Mouse (Mus musculus) lung, adult 18-20 months (tissue): Measurements from ENCODE around the gene Spaca9.

Source experiments
- DNase-seq, 2 experiments: peaks; one replicate each; pipeline ENCODE4 v3.0.0; 2022; ENCODE audit warnings: mixed read lengths in 2 of 2

The Spaca9 gene

GRCm38 (mm10) chr2:28699361-28700335, at the start of gene Spaca9, which contains the start of gene Ak8:
Gene Spaca9, minus strand, starts transcription at chr2:28699727.
Gene Ak8, plus strand, starts transcription at chr2:28700164.
- DNase-seq: peak; percentile 79 to 84

- DNase-seq: no peak
Measured at GRCm38 (mm10) chr2:28747705-28748104, 48.2 kb upstream of the Spaca9 start.

- peak; percentile 75 to 82 for DNase-seq
Measured at GRCm38 (mm10) chr2:28746682-28747332, 47.3 kb upstream of the Spaca9 start.

- DNase-seq: no peak
Measured at GRCm38 (mm10) chr2:28742701-28743100, 43.2 kb upstream of the Spaca9 start.

GRCm38 (mm10) chr2:28740159-28740558, 40.6 kb upstream of the Spaca9 start:
- no peak for DNase-seq

- no peak for DNase-seq
Measured at GRCm38 (mm10) chr2:28737112-28737511, 37.6 kb upstream of the Spaca9 start.

GRCm38 (mm10) chr2:28730676-28731075, 31.1 kb upstream of the Spaca9 start:
- no peak for DNase-seq

- no peak for DNase-seq
Measured at GRCm38 (mm10) chr2:28727786-28728404, 28.4 kb upstream of the Spaca9 start.

GRCm38 (mm10) chr2:28723912-28724311, 24.4 kb upstream of the Spaca9 start:
- no peak for DNase-seq

GRCm38 (mm10) chr2:28722419-28722818, 22.9 kb upstream of the Spaca9 start:
- DNase-seq: no peak

GRCm38 (mm10) chr2:28713036-28713435, 13.5 kb upstream of the Spaca9 start:
- no peak for DNase-seq

- no peak for DNase-seq
Measured at GRCm38 (mm10) chr2:28706787-28707186, 7.3 kb upstream of the Spaca9 start.

- DNase-seq: no peak
Measured at GRCm38 (mm10) chr2:28706106-28706636, 6.6 kb upstream of the Spaca9 start.

GRCm38 (mm10) chr2:28701646-28702262, 2.2 kb upstream of the Spaca9 start:
- DNase-seq: no peak

GRCm38 (mm10) chr2:28698566-28698965, 961 bp downstream of the Spaca9 start:
- DNase-seq: peak; percentile 16 to 17

GRCm38 (mm10) chr2:28692692-28693091, 6.8 kb downstream of the Spaca9 start:
- DNase-seq: peak in 1 of 2 experiments; percentile 17

GRCm38 (mm10) chr2:28688431-28688830, 11.1 kb downstream of the Spaca9 start:
- DNase-seq: peak; percentile 15 to 21

GRCm38 (mm10) chr2:28685895-28686294, 13.6 kb downstream of the Spaca9 start:
- DNase-seq: no peak

- DNase-seq: peak; percentile 28 to 47
Measured at GRCm38 (mm10) chr2:28681718-28682117, 17.8 kb downstream of the Spaca9 start.

- no peak for DNase-seq
Measured at GRCm38 (mm10) chr2:28680710-28681109, 18.8 kb downstream of the Spaca9 start.

GRCm38 (mm10) chr2:28676005-28676404, 23.5 kb downstream of the Spaca9 start:
- no peak for DNase-seq

- no peak for DNase-seq
Measured at GRCm38 (mm10) chr2:28671438-28671837, 28.1 kb downstream of the Spaca9 start.

GRCm38 (mm10) chr2:28665818-28666217, 33.7 kb downstream of the Spaca9 start:
- no peak for DNase-seq
